Mouse (Mus musculus) neural tube, embryonic 13.5 days (tissue): Measurements from ENCODE around the gene Cenpj. TPM values are rescaled to one million over a fixed set of nuclear protein-coding genes. Genes with fewer than 3 reads are reported as not detected.

Experiments
- ATAC-seq: fragments of 200-750 bp; cut with Nextera tagmentation; 2 replicates; pipeline ENCODE4 v1.8.0; 2017; ENCODE audit warnings: low read depth, mild to moderate bottlenecking, moderate TSS enrichment, moderate library complexity
- H3K27ac ChIP-seq: fragments of 300-500 bp; sonication (generic); replicated peaks from 2 replicates; pipeline ENCODE4 v1.5.1; 2015; ENCODE audit warnings: moderate library complexity, mild to moderate bottlenecking, inconsistent platforms
- H3K27me3 ChIP-seq: fragments of 300-500 bp; sonication (generic); 2 replicates; pipeline ENCODE4 v1.6.1; 2015; ENCODE audit warnings: mild to moderate bottlenecking, inconsistent platforms
- H3K36me3 ChIP-seq: fragments of 300-500 bp; sonication (generic); 2 replicates; pipeline ENCODE4 v1.6.1; 2015; ENCODE audit warnings: mild to moderate bottlenecking, inconsistent platforms
- H3K4me1 ChIP-seq: fragments of 300-500 bp; sonication (generic); replicated peaks from 2 replicates; pipeline ENCODE4 v1.6.1; 2015; ENCODE audit warnings: inconsistent platforms
- H3K4me2 ChIP-seq: fragments of 300-500 bp; sonication (generic); 2 replicates; pipeline ENCODE4 v1.6.1; 2015; ENCODE audit warnings: inconsistent platforms, mild to moderate bottlenecking, moderate library complexity
- H3K4me3 ChIP-seq: fragments of 300-500 bp; sonication (generic); 2 replicates; pipeline ENCODE4 v1.5.1; 2015; ENCODE audit warnings: mild to moderate bottlenecking, inconsistent platforms
- H3K9ac ChIP-seq: fragments of 300-500 bp; sonication (generic); 2 replicates; pipeline ENCODE4 v1.6.1; 2015; ENCODE audit warnings: moderate library complexity, mild to moderate bottlenecking, inconsistent platforms
- H3K9me3 ChIP-seq: fragments of 300-500 bp; sonication (generic); 2 replicates; pipeline ENCODE4 v1.6.1; 2016; ENCODE audit warnings: inconsistent platforms
- WGBS: fragments of 180-500 bp; shearing (Covaris S2); methylation state at CpG from one replicate; pipeline ENCODE4 v1.1.7; 2015; 5-methylcytosine and 5-hydroxymethylcytosine counted together
- polyA plus RNA-seq: library from polyadenylated mRNA; unstranded; fragments of >200 nt; fragmentation: Nextera tagmentation; extraction: Ambion mirVana; gene quantifications from 2 replicates; pipeline ENCODE4 v1.2.1, GENCODE M21; 2015

Gene Cenpj
- polyA plus RNA-seq = 6.0 and 10.3 TPM in 2 replicates

GRCm38 (mm10) chr14:56575416-56575815 is at the start of gene Cenpj, which contains the start of gene Parp4:
Cenpj (minus strand) TSS chr14:56575425.
Parp4 (plus strand) TSS chr14:56575619.
- Histone ChIP-seq H3K4me3 (peak within 1 kb of the TSS; percentile 46), H3K9ac (peak within 1 kb of the TSS; percentile 74), H3K27me3 (no peaks in the 10 kb centered on the region), H3K4me2 (peak within 1 kb of the TSS; percentile 62), H3K36me3 (no peaks in the 10 kb centered on the region), H3K4me1 (peaks cover 24% of the 10 kb centered on the region), H3K27ac (no peak within 1 kb of the TSS), H3K9me3 (no peaks in the 10 kb centered on the region)
- no peak for ATAC-seq
- WGBS = under 1% methylated on average over 24 of the region's 24 CpGs

- Histone ChIP-seq H3K4me3 (no peak overlapping the region), H3K4me2 (no peak overlapping the region), H3K9ac (no peak overlapping the region), H3K27me3 (no peaks in the 10 kb centered on the region), H3K36me3 (no peaks in the 10 kb centered on the region), H3K4me1 (no peaks in the 10 kb centered on the region), H3K9me3 (no peaks in the 10 kb centered on the region), H3K27ac (no peak overlapping the region)
- 89% methylated on average over 8 of the region's 8 CpGs for WGBS
- ATAC-seq = no peak
Measured at GRCm38 (mm10) chr14:56620425-56620824, 45.2 kb upstream of the Cenpj start.

- Histone ChIP-seq H3K9me3 (no peaks in the 10 kb centered on the region), H3K4me2 (no peak overlapping the region), H3K9ac (no peak overlapping the region), H3K4me3 (no peak overlapping the region), H3K27me3 (no peaks in the 10 kb centered on the region), H3K27ac (no peak overlapping the region), H3K36me3 (no peaks in the 10 kb centered on the region), H3K4me1 (no peaks in the 10 kb centered on the region)
- 85% methylated on average over 1 of the region's 1 CpGs for WGBS
- ATAC-seq = no peak
Measured at GRCm38 (mm10) chr14:56617470-56617869, 42.2 kb upstream of the Cenpj start.

- Histone ChIP-seq H3K9me3 (no peaks in the 10 kb centered on the region), H3K9ac (no peak overlapping the region), H3K27ac (no peak overlapping the region), H3K27me3 (no peaks in the 10 kb centered on the region), H3K4me2 (no peak overlapping the region), H3K4me3 (no peak overlapping the region), H3K4me1 (no peaks in the 10 kb centered on the region), H3K36me3 (no peaks in the 10 kb centered on the region)
- 83% methylated on average over 3 of the region's 3 CpGs for WGBS
- no peak for ATAC-seq
Measured at GRCm38 (mm10) chr14:56613212-56613611, 38.0 kb upstream of the Cenpj start.

DNA sequence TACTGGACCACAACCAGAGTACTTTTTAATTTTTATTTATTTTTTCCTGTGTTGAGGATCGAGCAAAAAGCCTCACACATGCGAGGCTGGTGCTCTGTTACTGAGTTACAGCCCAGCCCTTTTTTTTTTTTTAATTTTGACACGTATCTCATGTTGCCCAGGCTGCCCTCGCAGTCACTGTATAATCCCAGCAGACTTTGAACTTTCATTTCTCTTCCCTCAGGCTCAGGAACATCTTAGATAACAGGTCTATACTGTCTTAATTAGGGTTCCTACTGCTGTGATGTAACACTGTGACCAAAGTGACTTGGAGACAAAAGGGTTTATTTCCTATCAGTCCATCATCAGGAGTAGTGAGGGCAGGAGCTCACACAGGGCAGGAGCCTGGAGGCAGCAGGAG is 29.9 kb upstream of the Cenpj start:
- Histone ChIP-seq H3K27ac (no peak overlapping the region), H3K4me2 (no peak overlapping the region), H3K4me3 (no peak overlapping the region), H3K4me1 (no peaks in the 10 kb centered on the region), H3K27me3 (no peaks in the 10 kb centered on the region), H3K9ac (no peak overlapping the region), H3K36me3 (no peaks in the 10 kb centered on the region), H3K9me3 (no peaks in the 10 kb centered on the region)
- 90% methylated on average over 4 of the region's 4 CpGs for WGBS
- ATAC-seq = no peak

DNA sequence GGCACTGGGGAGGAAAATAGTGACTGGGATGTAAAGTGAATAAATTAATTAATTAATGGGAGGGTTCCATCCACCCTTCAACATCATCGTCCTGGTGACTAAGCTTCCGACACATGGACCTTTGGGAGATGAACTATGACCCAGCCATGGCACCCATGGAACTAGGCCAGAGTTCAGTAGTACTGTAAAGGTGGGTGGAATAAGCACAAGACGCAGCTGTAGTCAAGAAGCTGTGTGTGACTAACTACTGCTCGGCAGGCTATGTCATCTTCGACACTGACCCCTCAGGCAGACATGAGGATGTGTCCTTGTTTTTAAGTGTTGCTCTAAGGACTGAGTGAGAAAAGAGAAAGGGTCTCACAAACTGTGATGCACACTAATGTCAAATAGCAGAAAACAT is 29.2 kb upstream of the Cenpj start:
- H3K27me3 ChIP-seq = no peaks in the 10 kb centered on the region
- H3K9me3 ChIP-seq = no peaks in the 10 kb centered on the region
- ATAC-seq = no peak
- no peak overlapping the region for H3K4me2 ChIP-seq
- no peaks in the 10 kb centered on the region for H3K36me3 ChIP-seq
- H3K9ac ChIP-seq = no peak overlapping the region
- no peaks in the 10 kb centered on the region for H3K4me1 ChIP-seq
- WGBS = 91% methylated on average over 5 of the region's 5 CpGs
- no peak overlapping the region for H3K4me3 ChIP-seq
- H3K27ac ChIP-seq = no peak overlapping the region

DNA sequence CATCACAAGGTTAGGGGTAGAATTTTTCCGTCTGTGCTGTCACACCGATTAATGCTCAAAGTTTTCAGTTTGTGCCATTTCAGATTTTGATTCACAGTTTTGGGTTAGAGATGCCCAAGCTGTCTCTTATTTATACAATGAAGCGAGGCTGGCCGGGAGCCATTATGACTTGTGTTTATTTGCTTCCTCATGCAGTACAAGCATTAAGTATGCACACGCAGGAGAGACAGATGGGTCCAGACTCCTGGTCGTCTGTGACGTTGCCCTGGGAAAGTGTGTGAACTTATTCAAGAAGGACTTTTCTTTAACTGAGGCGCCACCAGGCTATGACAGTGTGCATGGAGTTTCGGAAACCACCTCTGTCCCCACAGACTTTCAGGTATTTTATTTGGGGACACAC is 26.8 kb upstream of the Cenpj start:
- Histone ChIP-seq H3K9ac (no peak overlapping the region), H3K4me3 (no peak overlapping the region), H3K9me3 (no peaks in the 10 kb centered on the region), H3K27ac (no peak overlapping the region), H3K4me2 (no peak overlapping the region), H3K4me1 (no peaks in the 10 kb centered on the region), H3K27me3 (no peaks in the 10 kb centered on the region), H3K36me3 (no peaks in the 10 kb centered on the region)
- WGBS = 85% methylated on average over 9 of the region's 9 CpGs
- no peak for ATAC-seq

- H3K27me3 ChIP-seq = no peaks in the 10 kb centered on the region
- H3K4me1 ChIP-seq = no peaks in the 10 kb centered on the region
- 48% methylated on average over 6 of the region's 6 CpGs for WGBS
- no peaks in the 10 kb centered on the region for H3K36me3 ChIP-seq
- H3K9me3 ChIP-seq = no peaks in the 10 kb centered on the region
- ATAC-seq = no peak
- H3K4me2 ChIP-seq = no peak overlapping the region
- no peak overlapping the region for H3K27ac ChIP-seq
- H3K4me3 ChIP-seq = no peak overlapping the region
- H3K9ac ChIP-seq = no peak overlapping the region
Measured at GRCm38 (mm10) chr14:56598759-56599158, 23.5 kb upstream of the Cenpj start.

DNA sequence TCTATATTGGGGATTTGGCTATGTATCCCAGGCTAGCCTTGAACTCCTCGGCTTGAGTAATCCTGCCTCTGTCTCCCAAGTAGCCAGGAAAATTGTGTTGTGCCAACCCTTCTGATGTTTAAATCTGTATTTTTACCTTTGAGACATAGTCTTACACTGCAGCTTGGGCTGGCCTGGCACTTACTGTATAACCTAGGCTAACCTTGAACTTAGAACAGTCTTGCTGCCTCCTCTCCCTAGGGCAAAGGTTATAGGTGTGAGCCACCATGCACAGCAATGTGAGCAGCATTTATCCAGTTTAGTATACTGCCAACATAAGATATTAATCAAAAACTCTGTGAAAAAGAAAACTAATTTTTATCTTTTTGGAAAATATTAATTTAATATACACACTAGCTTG is 19.6 kb upstream of the Cenpj start:
- Histone ChIP-seq H3K27ac (no peak overlapping the region), H3K4me2 (no peak overlapping the region), H3K27me3 (no peaks in the 10 kb centered on the region), H3K9ac (no peak overlapping the region), H3K4me3 (no peak overlapping the region), H3K9me3 (no peaks in the 10 kb centered on the region), H3K4me1 (no peaks in the 10 kb centered on the region), H3K36me3 (no peaks in the 10 kb centered on the region)
- no peak for ATAC-seq
- 93% methylated on average over 1 of the region's 1 CpGs for WGBS

GRCm38 (mm10) chr14:56592191-56592590 is 17.0 kb upstream of the Cenpj start:
- no peak overlapping the region for H3K27ac ChIP-seq
- 92% methylated on average over 9 of the region's 9 CpGs for WGBS
- no peaks in the 10 kb centered on the region for H3K36me3 ChIP-seq
- H3K27me3 ChIP-seq = no peaks in the 10 kb centered on the region
- H3K4me2 ChIP-seq = no peak overlapping the region
- no peaks in the 10 kb centered on the region for H3K9me3 ChIP-seq
- ATAC-seq = no peak
- no peaks in the 10 kb centered on the region for H3K4me1 ChIP-seq
- H3K4me3 ChIP-seq = no peak overlapping the region
- H3K9ac ChIP-seq = no peak overlapping the region

DNA sequence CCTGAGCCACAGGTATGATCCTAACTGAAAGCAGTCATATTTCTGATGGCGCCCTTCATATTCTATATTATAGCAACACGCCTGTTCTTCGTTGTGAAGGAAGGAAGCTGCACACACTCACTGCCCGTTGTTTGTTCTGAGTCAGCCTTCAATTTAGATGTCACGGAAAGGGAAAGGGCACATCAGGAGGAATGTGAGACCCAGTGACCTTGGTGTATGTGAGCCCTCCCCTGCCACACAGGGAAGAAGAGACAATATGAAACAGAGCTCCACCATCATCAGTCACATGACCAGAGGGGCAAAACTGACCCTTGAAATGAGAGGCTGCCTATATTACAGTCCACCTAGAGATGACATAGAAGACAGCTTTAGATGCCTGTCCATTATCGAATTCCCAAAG is 7.1 kb upstream of the Cenpj start:
- Histone ChIP-seq H3K4me1 (no peaks in the 10 kb centered on the region), H3K27ac (no peak overlapping the region), H3K9me3 (no peaks in the 10 kb centered on the region), H3K9ac (no peak overlapping the region), H3K36me3 (no peaks in the 10 kb centered on the region), H3K4me3 (no peak overlapping the region), H3K27me3 (no peaks in the 10 kb centered on the region), H3K4me2 (no peak overlapping the region)
- ATAC-seq = no peak
- 91% methylated on average over 6 of the region's 6 CpGs for WGBS

GRCm38 (mm10) chr14:56581117-56581516 is 5.9 kb upstream of the Cenpj start:
- H3K27me3 ChIP-seq = no peaks in the 10 kb centered on the region
- WGBS = 68% methylated on average over 5 of the region's 5 CpGs
- H3K9ac ChIP-seq = no peak overlapping the region
- H3K4me2 ChIP-seq = no peak overlapping the region
- H3K9me3 ChIP-seq = no peaks in the 10 kb centered on the region
- H3K36me3 ChIP-seq = no peaks in the 10 kb centered on the region
- no peaks in the 10 kb centered on the region for H3K4me1 ChIP-seq
- H3K27ac ChIP-seq = no peak overlapping the region
- no peak overlapping the region for H3K4me3 ChIP-seq
- ATAC-seq = no peak

- no peak for ATAC-seq
Measured at GRCm38 (mm10) chr14:56579011-56579410, 3.8 kb upstream of the Cenpj start.

More at GRCm38 (mm10) chr14:56579011-56579410, 3.8 kb upstream of the Cenpj start:
- Histone ChIP-seq H3K27ac (no peak overlapping the region), H3K27me3 (no peaks in the 10 kb centered on the region), H3K4me2 (no peak overlapping the region), H3K4me1 (peaks cover 10% of the 10 kb centered on the region), H3K9ac (no peak overlapping the region), H3K9me3 (no peaks in the 10 kb centered on the region), H3K36me3 (no peaks in the 10 kb centered on the region), H3K4me3 (no peak overlapping the region)
- 59% methylated on average over 8 of the region's 8 CpGs for WGBS
